Mouse (Mus musculus): ENCODE measurements around the gene Arl8a.

- TF ChIP-seq CTCF (IDR thresholded peaks at IDR 0.05; ENCODE audit: low read depth, low read length) (no peak), POLR2A (IDR thresholded peaks at IDR 0.05; ENCODE audit: extremely low read depth, insufficient read depth, low read length) (no peak)
Measured at GRCm38 (mm10) chr1:135188197-135188596, 41.6 kb downstream of the Arl8a start.
